Mouse (Mus musculus): Measurements from ENCODE around the gene AW146154. TPM values are rescaled to one million over a fixed set of nuclear protein-coding genes. Genes with fewer than 3 reads are reported as not detected.
A peak's percentile ranks its signal among the peaks of the same experiment; 100 is the strongest.
"Not testable (repeated sequence)": the region's sequence is repeated elsewhere in the genome, so short reads cannot be mapped to it uniquely, and the experiment has no call there.

AW146154 gene
- total RNA-seq (2021): 13.1 and 14.4 TPM in 2 replicates
- long read RNA-seq, partial matches to known transcripts: 0 of 2 reads
- long read RNA-seq, other reads (novel, unspliced or antisense): 0 of 2 reads

- peak; percentile 95 for DNase-seq
Observed at GRCm38 (mm10) chr7:41499389-41500049, at the start of gene AW146154, which contains the start of gene Gm20449. TSS of gene AW146154 (minus strand) at chr7:41499890. TSS of gene Gm20449 (minus strand) at chr7:41499417.

- DNase-seq: no peak
Observed at GRCm38 (mm10) chr7:41512672-41513071, 13.0 kb upstream of the AW146154 start.

- DNase-seq: no peak
Observed at GRCm38 (mm10) chr7:41512207-41512606, 12.5 kb upstream of the AW146154 start.

GRCm38 (mm10) chr7:41502402-41502801 is 2.7 kb upstream of the AW146154 start:
- no peak for DNase-seq

GRCm38 (mm10) chr7:41500151-41500934 is 653 bp upstream of the AW146154 start:
- DNase-seq: peak; percentile 35

GRCm38 (mm10) chr7:41499018-41499388 is 687 bp downstream of the AW146154 start:
- DNase-seq: not testable (repeated sequence)

GRCm38 (mm10) chr7:41498464-41498863 is 1.2 kb downstream of the AW146154 start:
- DNase-seq: not testable (repeated sequence)

- DNase-seq: no peak
Observed at GRCm38 (mm10) chr7:41497871-41498270, 1.8 kb downstream of the AW146154 start.

GRCm38 (mm10) chr7:41451864-41452263 is 47.8 kb downstream of the AW146154 start:
- peak; percentile 1 for DNase-seq

GRCm38 (mm10) chr7:41448596-41448995 is 51.1 kb downstream of the AW146154 start, which contains the start of gene Vmn2r57:
TSS of gene Vmn2r57 (minus strand) at chr7:41448696.
- not testable (repeated sequence) for DNase-seq

Other genes with a start within 250 kb of the AW146154 start
- 14.5 and 16.8 TPM in 2 replicates for gene AI987944, start 106.5 kb downstream of the AW146154 start, total RNA-seq (2021)
- gene Vmn2r57, start 51.2 kb downstream of the AW146154 start, total RNA-seq (2021): 0.19 and 0.39 TPM in 2 replicates
- gene Gm20449, start 473 bp downstream of the AW146154 start, total RNA-seq (2021): 0.12 and 0.38 TPM in 2 replicates
- gene Gm6871, start 73.8 kb upstream of the AW146154 start, total RNA-seq (2021): 0.73 TPM in 1 of 2 replicates, not detected in the other
- 16.4 and 19.0 TPM in 2 replicates for gene 2610021A01Rik, start 99.3 kb upstream of the AW146154 start, total RNA-seq (2021)
- 14.2 and 17.5 TPM in 2 replicates for gene Zfp788, start 133.3 kb upstream of the AW146154 start, total RNA-seq (2021)